ENCODE assay signal across 16 mouse cellular contexts in genomic region chr9:42382063-42382462, GRCm38 (mm10). TPM values are rescaled to one million over a fixed set of nuclear protein-coding genes. Genes with fewer than 3 reads are reported as not detected.
A peak's percentile ranks its signal among the peaks of the same experiment; 100 is the strongest.
DNase-seq lines count a peak whose midpoint lies in the region; ATAC-seq and TF ChIP-seq lines count a peak whose summit lies in the region.
"Had no signal": no experiment of that assay in that cellular context is flagged by ENCODE, and none has a peak within 500 bp of the region (broad histone marks: within the 10 kb centered on the region; RNA-seq: fewer than 3 reads in every experiment).

No protein-coding gene starts in this region.

- 0 out of 2 replicates have a peak overlapping the region, but pooled peaks have one; percentile 21 for H3K27ac ChIP-seq in forebrain, embryonic 13.5 days
- no peak overlapping the region for H3K27ac ChIP-seq in forebrain, embryonic 10.5 days
- H3K27ac ChIP-seq in midbrain, embryonic 13.5 days = 0 out of 2 replicates have a peak overlapping the region, but pooled peaks have one; percentile 48
- no peak overlapping the region for H3K27ac ChIP-seq in midbrain, embryonic 11.5 days (ENCODE audit: low read depth, low read length)
- peak overlapping the region; percentile 57 for H3K27ac ChIP-seq in hindbrain, postnatal 0 days
- H3K27ac ChIP-seq in neural tube, embryonic 14.5 days (ENCODE audit: low read depth, low read length) = no peak overlapping the region; the same call in 1 of the 2 replicates
- H3K27ac ChIP-seq: embryonic facial prominence, embryonic 10.5 days; limb, embryonic 15.5 days had no signal

- DNase-seq in forebrain, embryonic 10.5 days (ENCODE audit: extremely low spot score, low spot score) = no peak
- no peak for DNase-seq in midbrain, embryonic 11.5 days (ENCODE audit: low spot score, missing footprints)
- DNase-seq in hindbrain, postnatal 0 days (ENCODE audit: low spot score) = peak; percentile 69
- no peak for DNase-seq in gastrocnemius, adult 8-10 months (ENCODE audit: low spot score in 2 of 2)
- no peak for DNase-seq in heart, adult 11 months
- DNase-seq: adrenal gland, postnatal 14 days; heart, adult 18-20 months; kidney, adult 18-20 months; lung, embryonic 14.5 days; thymus, adult 18-20 months had no signal

- no peak overlapping the region for H3K4me3 ChIP-seq in forebrain, embryonic 13.5 days
- no peak overlapping the region for H3K4me3 ChIP-seq in forebrain, embryonic 10.5 days
- no peak overlapping the region for H3K4me3 ChIP-seq in midbrain, embryonic 13.5 days (replicated peaks)
- no peak overlapping the region for H3K4me3 ChIP-seq in midbrain, embryonic 11.5 days (ENCODE audit: low read depth, low read length)
- no peak overlapping the region for H3K4me3 ChIP-seq in hindbrain, postnatal 0 days (ENCODE audit: low read length)
- H3K4me3 ChIP-seq in neural tube, embryonic 14.5 days (ENCODE audit: low read depth, low read length) = no peak overlapping the region
- H3K4me3 ChIP-seq: embryonic facial prominence, embryonic 10.5 days; limb, embryonic 15.5 days; megakaryocyte, embryonic 14.5 days had no signal

- no peaks in the 10 kb centered on the region; the same call in 1 of the 2 replicates for H3K9me3 ChIP-seq in forebrain, embryonic 13.5 days (replicated peaks)
- no peaks in the 10 kb centered on the region for H3K9me3 ChIP-seq in forebrain, embryonic 10.5 days
- no peaks in the 10 kb centered on the region for H3K9me3 ChIP-seq in midbrain, embryonic 13.5 days
- H3K9me3 ChIP-seq in midbrain, embryonic 11.5 days (ENCODE audit: control insufficient read depth, low read length) = no peaks in the 10 kb centered on the region
- H3K9me3 ChIP-seq in hindbrain, postnatal 0 days (ENCODE audit: low read length) = no peaks in the 10 kb centered on the region
- H3K9me3 ChIP-seq in neural tube, embryonic 14.5 days (ENCODE audit: control insufficient read depth, low read length) = no peaks in the 10 kb centered on the region
- H3K9me3 ChIP-seq: embryonic facial prominence, embryonic 10.5 days; limb, embryonic 15.5 days had no signal

- H3K4me1 ChIP-seq in forebrain, embryonic 13.5 days = peaks cover 26% of the 10 kb centered on the region
- H3K4me1 ChIP-seq in forebrain, embryonic 10.5 days = peaks cover 6% of the 10 kb centered on the region; the same call in 1 of the 2 replicates
- peaks cover 14% of the 10 kb centered on the region for H3K4me1 ChIP-seq in midbrain, embryonic 13.5 days (replicated peaks)
- H3K4me1 ChIP-seq in midbrain, embryonic 11.5 days (ENCODE audit: control insufficient read depth, insufficient read depth, low read length) = no peaks in the 10 kb centered on the region
- no peaks in the 10 kb centered on the region for H3K4me1 ChIP-seq in hindbrain, postnatal 0 days (ENCODE audit: insufficient read depth, low read length)
- H3K4me1 ChIP-seq in neural tube, embryonic 14.5 days (ENCODE audit: control insufficient read depth, insufficient read depth, low read length) = peaks cover 4% of the 10 kb centered on the region; the same call in 1 of the 2 replicates
- H3K4me1 ChIP-seq: embryonic facial prominence, embryonic 10.5 days; megakaryocyte, embryonic 14.5 days had no signal

- 29% methylated on average over 5 of the region's 5 CpGs for WGBS in forebrain, embryonic 13.5 days
- WGBS in forebrain, embryonic 10.5 days = 82% methylated on average over 5 of the region's 5 CpGs
- WGBS in midbrain, embryonic 13.5 days = 45% methylated on average over 5 of the region's 5 CpGs
- 79% methylated on average over 5 of the region's 5 CpGs for WGBS in midbrain, embryonic 11.5 days
- 23% methylated on average over 5 of the region's 5 CpGs for WGBS in hindbrain, postnatal 0 days
- 51% methylated on average over 5 of the region's 5 CpGs for WGBS in neural tube, embryonic 14.5 days

- no peak for ATAC-seq in forebrain, embryonic 13.5 days
- no peak; the same call in 1 of the 2 replicates for ATAC-seq in midbrain, embryonic 13.5 days
- ATAC-seq in midbrain, embryonic 11.5 days (ENCODE audit: low FRiP score) = no peak
- ATAC-seq in hindbrain, postnatal 0 days = peak; percentile 81
- ATAC-seq in neural tube, embryonic 14.5 days (ENCODE audit: low read depth) = 0 out of 2 replicates have a peak, but pooled peaks have one; percentile 24

- H3K9ac ChIP-seq in forebrain, embryonic 13.5 days = no peak overlapping the region
- no peak overlapping the region for H3K9ac ChIP-seq in midbrain, embryonic 13.5 days (replicated peaks)
- H3K9ac ChIP-seq in midbrain, embryonic 11.5 days (ENCODE audit: low read length) = no peak overlapping the region
- H3K9ac ChIP-seq in hindbrain, postnatal 0 days (replicated peaks; ENCODE audit: low read length) = no peak overlapping the region
- H3K9ac ChIP-seq in neural tube, embryonic 14.5 days (replicated peaks; ENCODE audit: low read depth, low read length) = no peak overlapping the region
- H3K9ac ChIP-seq: limb, embryonic 15.5 days; lung, embryonic 14.5 days had no signal

- H3K4me2 ChIP-seq in forebrain, embryonic 13.5 days = no peak overlapping the region
- no peak overlapping the region for H3K4me2 ChIP-seq in midbrain, embryonic 13.5 days (replicated peaks)
- H3K4me2 ChIP-seq in midbrain, embryonic 11.5 days = no peak overlapping the region
- no peak overlapping the region for H3K4me2 ChIP-seq in hindbrain, postnatal 0 days (ENCODE audit: low read depth, low read length)
- H3K4me2 ChIP-seq in neural tube, embryonic 14.5 days (ENCODE audit: low read depth, low read length) = no peak overlapping the region
- H3K4me2 ChIP-seq: limb, embryonic 15.5 days; lung, embryonic 14.5 days had no signal

- H3K36me3 ChIP-seq in forebrain, embryonic 13.5 days (ENCODE audit: poor library complexity, severe bottlenecking) = no peaks in the 10 kb centered on the region
- H3K36me3 ChIP-seq in forebrain, embryonic 10.5 days (replicated peaks) = no peaks in the 10 kb centered on the region
- H3K36me3 ChIP-seq in midbrain, embryonic 13.5 days = no peaks in the 10 kb centered on the region
- no peaks in the 10 kb centered on the region for H3K36me3 ChIP-seq in midbrain, embryonic 11.5 days (ENCODE audit: control insufficient read depth, insufficient read depth, low read length)
- H3K36me3 ChIP-seq in hindbrain, postnatal 0 days (ENCODE audit: insufficient read depth, low read length) = no peaks in the 10 kb centered on the region
- no peaks in the 10 kb centered on the region for H3K36me3 ChIP-seq in neural tube, embryonic 14.5 days (ENCODE audit: control insufficient read depth, insufficient read depth, low read length)
- H3K36me3 ChIP-seq: embryonic facial prominence, embryonic 10.5 days; limb, embryonic 15.5 days had no signal

- no peaks in the 10 kb centered on the region for H3K27me3 ChIP-seq in forebrain, embryonic 13.5 days
- H3K27me3 ChIP-seq in forebrain, embryonic 10.5 days (ENCODE audit: poor library complexity, severe bottlenecking) = no peaks in the 10 kb centered on the region
- H3K27me3 ChIP-seq in midbrain, embryonic 13.5 days = no peaks in the 10 kb centered on the region
- H3K27me3 ChIP-seq in midbrain, embryonic 11.5 days (ENCODE audit: control insufficient read depth, insufficient read depth, low read length) = no peaks in the 10 kb centered on the region
- H3K27me3 ChIP-seq in hindbrain, postnatal 0 days (ENCODE audit: insufficient read depth, low read length) = no peaks in the 10 kb centered on the region
- H3K27me3 ChIP-seq in neural tube, embryonic 14.5 days (ENCODE audit: control insufficient read depth, insufficient read depth, low read length) = no peaks in the 10 kb centered on the region
- H3K27me3 ChIP-seq: limb, embryonic 15.5 days had no signal

- TF ChIP-seq CTCF in hindbrain, postnatal 0 days (IDR thresholded peaks at IDR 0.05; ENCODE audit: low read depth) = no peak

RNA-seq across cellular contexts. Expression of gene Tecta, which starts 17.7 kb away (rescaled TPM):
- polyA plus RNA-seq in forebrain, embryonic 13.5 days (2015; fragmentation: Nextera tagmentation; extraction: Ambion mirVana) = 0.26 and 0.28 TPM in 2 replicates
- 0.02 and 0.04 TPM in 2 replicates for polyA plus RNA-seq in forebrain, embryonic 10.5 days (2016; fragmentation: Nextera tagmentation; extraction: Ambion mirVana)
- 0.27 and 0.34 TPM in 2 replicates for polyA plus RNA-seq in midbrain, embryonic 13.5 days (2015; fragmentation: Nextera tagmentation; extraction: Ambion mirVana)
- 0.29 and 0.45 TPM in 2 replicates for polyA plus RNA-seq in midbrain, embryonic 11.5 days (2014; fragmentation: Nextera tagmentation; extraction: Ambion mirVana)
- 0.16 and 0.43 TPM in 2 replicates for total RNA-seq in hindbrain, postnatal 0 days (2014; rRNA removed)
- polyA plus RNA-seq in hindbrain, postnatal 0 days (2015; fragmentation: Nextera tagmentation; extraction: Ambion mirVana) = 0.39 and 0.43 TPM in 2 replicates
- polyA plus RNA-seq in neural tube, embryonic 14.5 days (2014; fragmentation: Nextera tagmentation; extraction: Ambion mirVana) = 0.33 and 0.35 TPM in 2 replicates
- total RNA-seq in gastrocnemius, adult 8-10 months (2022) = under 1 TPM; 0.31 to 0.51 (median 0.33) TPM
- total RNA-seq: heart, adult 18-20 months had no signal

Comparison
In these comparisons a context has a peak if more than half of its experiments do, and no peak if none do; other contexts are left out.
1. H3K27ac ChIP-seq: peak in forebrain, embryonic 13.5 days (single experiment), midbrain, embryonic 13.5 days (single experiment) and hindbrain, postnatal 0 days (single experiment); none in forebrain, embryonic 10.5 days (single experiment), midbrain, embryonic 11.5 days (single experiment) and neural tube, embryonic 14.5 days (single experiment).
2. ATAC-seq: peak in hindbrain, postnatal 0 days (single experiment) and neural tube, embryonic 14.5 days (single experiment); none in forebrain, embryonic 13.5 days (single experiment), midbrain, embryonic 13.5 days (single experiment) and midbrain, embryonic 11.5 days (single experiment).